Mouse (Mus musculus) central nervous system, embryonic 18 days (tissue): ENCODE data around the gene Mcm10. TPM values are rescaled to one million over a fixed set of nuclear protein-coding genes. Genes with fewer than 3 reads are reported as not detected.

ENCODE experiments used
- polyA plus RNA-seq: library from polyadenylated mRNA; depleted of rRNA; stranded (reverse); fragments of >200 nt; gene quantifications from 2 replicates; pipeline ENCODE4 v1.2.3, GENCODE M21; 2012; rRNA removed

The Mcm10 gene
- 4.2 and 5.3 TPM in 2 replicates for polyA plus RNA-seq

DNA sequence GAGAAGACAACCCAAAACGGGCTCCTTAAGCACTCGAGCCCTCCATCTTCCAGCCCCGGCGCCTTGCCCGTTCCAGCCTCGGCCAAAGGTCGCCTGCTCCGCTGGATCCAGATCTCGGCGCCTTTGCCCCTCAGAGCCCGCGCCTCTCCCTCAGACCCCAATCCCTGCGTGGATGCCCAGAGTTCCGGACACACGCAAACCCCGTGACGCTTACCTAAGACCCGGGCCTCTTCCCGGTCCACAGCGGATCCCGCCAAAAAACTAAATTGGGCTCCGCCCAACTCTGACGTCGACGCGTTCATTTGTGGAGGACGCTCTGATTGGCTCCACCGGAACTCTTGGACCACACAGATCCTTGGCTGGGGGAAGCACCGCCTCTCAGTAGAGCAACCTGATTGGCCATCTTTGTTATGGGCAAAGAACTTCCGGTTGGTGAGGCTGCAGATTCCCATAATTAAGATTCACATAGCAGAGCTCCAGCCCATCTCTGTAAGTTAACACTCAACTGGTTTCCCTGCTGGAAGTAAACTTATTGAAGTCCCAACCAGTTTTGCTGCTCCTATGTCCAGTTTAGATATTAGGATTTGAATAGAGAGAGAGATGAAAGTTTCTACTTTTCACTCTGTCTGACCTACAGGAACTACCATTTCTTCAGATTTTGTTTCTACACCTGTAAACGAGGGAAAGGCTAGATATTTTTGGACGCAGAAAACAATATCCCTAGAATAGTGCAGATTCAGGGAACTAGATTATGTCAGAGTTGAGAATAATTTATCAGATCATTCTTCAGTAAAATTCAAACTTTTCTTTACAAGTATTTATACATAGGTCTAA lies at the start of gene Mcm10:
Gene Mcm10, minus strand, starts transcription at position 301 of the 834 bp plus-strand sequence.

DNA sequence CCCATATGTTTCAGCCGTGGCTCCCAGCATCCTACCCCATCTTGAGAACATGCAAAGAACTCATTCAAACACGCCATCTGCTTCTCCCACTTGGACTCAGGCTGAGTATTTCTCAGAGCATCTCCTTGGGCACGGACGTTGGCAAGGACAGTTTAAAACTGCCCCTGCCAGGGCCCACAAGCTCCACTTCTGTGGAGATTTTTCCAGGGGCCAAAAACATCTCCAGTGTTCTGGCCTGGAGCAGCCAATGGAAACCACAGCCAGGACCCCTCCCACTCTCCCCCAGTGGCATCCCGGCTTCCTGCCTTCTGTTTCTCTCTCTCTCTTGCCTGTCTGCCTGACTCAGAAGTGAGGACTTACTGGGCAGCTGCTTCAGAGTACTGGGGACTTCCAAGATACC lies 36.8 kb downstream of the Mcm10 start, which contains the start of gene Ucma:
Gene Ucma, plus strand, starts transcription at position 316 of the 400 bp plus-strand sequence.

Other genes with a start within 250 kb of the Mcm10 start
- 53.7 and 54.5 TPM in 2 replicates for gene Sephs1, start 131.2 kb downstream of the Mcm10 start, polyA plus RNA-seq
- gene Phyh, start 93.8 kb downstream of the Mcm10 start, polyA plus RNA-seq = 47.5 and 52.4 TPM in 2 replicates
- gene Ucma, start 36.7 kb downstream of the Mcm10 start, polyA plus RNA-seq = 0.38 and 2.0 TPM in 2 replicates
- 5.9 and 7.4 TPM in 2 replicates for gene Optn, start 51.3 kb upstream of the Mcm10 start, polyA plus RNA-seq
- 4.3 and 5.2 TPM in 2 replicates for gene Ccdc3, start 125.0 kb upstream of the Mcm10 start, polyA plus RNA-seq